Mouse (Mus musculus): ENCODE results near the gene Ppm1n.

The Ppm1n gene

DNA sequence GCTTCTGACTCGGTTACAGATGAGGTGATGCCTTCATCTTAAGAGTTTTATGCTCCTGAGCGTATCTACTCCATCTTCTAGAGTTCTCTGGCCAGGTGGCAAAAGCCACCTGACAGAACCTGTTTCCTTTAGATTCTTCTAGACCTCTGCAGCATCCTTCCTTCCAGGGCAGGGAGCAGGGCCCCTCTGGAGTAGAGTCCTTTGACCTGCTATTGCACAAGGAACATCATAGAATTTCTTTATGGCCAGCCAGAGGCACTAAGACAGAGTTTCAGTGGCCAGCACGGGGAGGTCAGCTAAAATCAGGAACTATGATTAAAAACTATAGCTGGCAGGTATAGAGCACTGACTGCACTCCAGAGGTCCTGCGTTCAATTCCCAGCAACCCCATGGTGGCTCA lies 27.8 kb downstream of the Ppm1n start:
- in situ Hi-C loops (cut with MseI, MboI): no loop called here

DNA sequence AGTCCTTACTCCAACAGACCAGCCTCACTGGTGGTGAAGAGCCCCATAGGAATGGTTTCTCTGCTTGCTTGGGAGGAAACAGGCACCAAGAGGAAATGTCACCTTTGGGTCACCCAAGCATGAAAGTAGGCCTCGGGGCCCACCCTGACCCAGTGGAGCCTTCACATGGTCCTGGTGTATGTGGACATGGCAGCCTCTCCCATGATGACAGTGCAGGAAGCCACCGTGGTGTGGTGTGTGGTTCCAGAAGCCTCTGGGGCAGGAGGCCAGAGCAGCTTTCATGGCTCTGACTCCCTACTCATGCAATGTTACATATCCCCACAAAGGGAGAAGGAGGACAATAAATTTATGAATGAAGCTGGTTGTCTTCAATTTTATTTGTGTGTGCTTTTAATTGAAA lies 32.4 kb downstream of the Ppm1n start:
- in situ Hi-C loops (cut with MseI, MboI): no loop called here

GRCm38 (mm10) chr7:19246855-19247254 lies 33.0 kb downstream of the Ppm1n start:
- in situ Hi-C loops (cut with MseI, MboI): no loop called here

- in situ Hi-C loops (cut with MseI, MboI): no loop called here
Observed at GRCm38 (mm10) chr7:19245083-19245482, 34.8 kb downstream of the Ppm1n start.

DNA sequence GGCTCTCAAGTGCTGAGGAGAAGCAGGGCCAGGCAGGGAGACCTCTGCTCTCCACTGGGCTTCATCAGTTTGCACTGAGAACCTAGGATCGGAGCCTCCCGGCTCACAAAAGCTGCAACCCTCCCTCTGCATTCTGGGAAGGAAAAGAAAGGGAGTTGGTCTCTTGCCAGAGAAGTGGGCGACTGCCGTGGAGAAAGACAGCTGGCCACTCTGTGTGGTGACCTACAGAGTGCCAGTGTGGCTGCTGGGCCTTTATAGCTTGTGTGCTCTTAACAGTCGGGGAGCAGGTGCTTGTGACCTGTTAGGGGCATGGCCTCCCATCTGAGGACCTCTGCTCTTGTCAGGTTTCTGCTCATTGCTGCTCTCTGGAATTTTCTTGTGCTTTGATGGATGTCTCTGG lies 36.0 kb downstream of the Ppm1n start:
- in situ Hi-C loops (cut with MseI, MboI): loop anchor here in 1 of 2 experiments (5.0 kb wide), 1 partner anchor 38 kb away; the partner anchor contains the start of genes Ppm1n and Rtn2

DNA sequence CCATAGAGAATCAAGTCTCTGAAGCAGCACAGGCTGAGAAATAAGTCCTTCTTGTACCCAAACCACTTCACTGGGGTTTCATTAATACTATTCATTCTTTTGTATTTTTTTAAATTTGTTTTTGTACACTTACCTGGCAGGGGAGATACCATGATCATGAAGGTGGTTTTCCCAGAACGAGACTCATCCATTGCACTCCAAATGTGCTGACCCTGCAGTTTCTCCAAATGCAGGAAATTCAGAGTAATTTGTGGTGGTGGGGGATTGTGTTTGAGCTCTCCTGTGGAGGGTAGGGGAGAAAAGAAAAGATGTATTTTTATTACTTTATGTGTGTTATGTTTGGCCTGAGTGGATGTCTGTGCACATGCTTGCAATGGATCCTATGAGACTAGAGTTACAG lies 37.9 kb downstream of the Ppm1n start:
- in situ Hi-C loops (cut with MseI, MboI): loop anchor here in 1 of 2 experiments (5.0 kb wide), 1 partner anchor 40 kb away; the partner anchor contains the start of genes Ppm1n and Rtn2

DNA sequence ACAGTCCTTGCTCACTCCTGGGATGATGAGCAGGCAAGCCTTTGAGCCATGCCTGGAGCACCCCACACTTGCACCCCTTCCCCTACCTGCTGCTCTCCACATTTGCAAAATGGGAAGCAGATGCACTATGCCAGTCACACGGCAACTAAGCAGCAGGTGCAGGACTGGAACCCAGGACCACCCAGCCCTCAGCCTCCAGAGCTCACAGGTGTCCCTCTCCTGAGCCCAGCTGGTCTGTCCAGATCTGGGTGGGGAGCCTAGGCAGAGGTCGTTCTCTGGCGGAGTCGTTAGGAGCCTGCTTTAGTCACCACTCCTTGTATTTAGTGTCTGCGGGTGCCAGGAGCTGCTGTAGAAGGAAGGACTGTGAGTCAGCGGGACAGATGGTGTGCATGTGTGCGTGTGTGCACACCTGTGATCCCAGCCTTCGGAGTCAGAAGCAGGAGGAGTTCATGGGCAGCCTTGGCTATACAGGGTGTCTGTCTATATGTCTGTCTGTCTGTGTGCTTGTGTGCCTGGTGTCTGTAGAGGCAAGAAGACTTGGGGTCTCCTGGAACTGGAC lies 38.9 kb downstream of the Ppm1n start:
- in situ Hi-C loops (cut with MseI, MboI): loop anchor here in 1 of 2 experiments (5.0 kb wide), 1 partner anchor 41 kb away; the partner anchor contains the start of genes Ppm1n and Rtn2

DNA sequence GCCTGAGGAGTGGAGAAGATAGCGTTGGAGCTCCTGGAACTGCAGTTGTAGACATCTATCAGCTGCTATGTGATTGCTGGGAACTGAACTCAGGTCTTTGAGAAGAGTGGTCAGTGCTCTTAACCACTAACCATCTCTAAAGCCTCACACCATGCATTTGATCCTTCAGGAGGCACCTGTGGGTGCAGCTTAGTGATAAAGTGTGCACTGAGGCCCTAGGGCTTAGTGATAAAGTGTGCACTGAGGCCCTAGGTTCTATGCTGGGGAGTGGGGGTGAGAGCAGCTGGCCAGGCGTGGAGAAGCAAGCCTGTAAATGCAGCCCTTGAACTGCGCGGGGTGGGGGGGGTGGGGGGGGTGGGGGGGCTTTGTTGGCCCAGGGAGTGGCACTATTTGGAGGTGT lies 39.9 kb downstream of the Ppm1n start:
- in situ Hi-C loops (cut with MseI, MboI): loop anchor here (5.0 kb wide), 2 partner anchors 37 to 42 kb away; partner anchors contain the start of genes Ppm1n (in 1 of the 2) and Rtn2 (in 1 of the 2)

DNA sequence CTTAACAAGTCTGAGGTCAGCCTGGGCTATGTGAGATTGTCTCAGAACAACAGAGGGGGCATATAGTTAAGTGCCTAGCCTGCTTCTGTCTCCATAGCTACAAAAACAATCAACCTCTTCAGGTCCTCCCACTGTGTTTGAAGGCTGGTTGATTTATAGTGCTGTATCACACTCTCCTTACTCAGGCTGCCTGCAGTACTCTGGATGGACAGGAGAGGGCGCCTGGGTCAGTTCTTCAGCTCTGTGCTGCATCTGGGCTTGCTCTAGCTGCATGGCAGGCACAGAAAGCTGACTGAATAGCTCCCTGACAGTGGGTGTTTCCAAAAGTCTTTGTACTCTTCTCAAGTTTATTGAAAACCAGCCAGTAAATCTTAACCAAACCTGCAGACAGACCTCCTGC lies 40.4 kb downstream of the Ppm1n start:
- in situ Hi-C loops (cut with MseI, MboI): loop anchor here in 1 of 2 experiments (5.0 kb wide), 1 partner anchor 38 kb away; no protein-coding TSS in a partner anchor

DNA sequence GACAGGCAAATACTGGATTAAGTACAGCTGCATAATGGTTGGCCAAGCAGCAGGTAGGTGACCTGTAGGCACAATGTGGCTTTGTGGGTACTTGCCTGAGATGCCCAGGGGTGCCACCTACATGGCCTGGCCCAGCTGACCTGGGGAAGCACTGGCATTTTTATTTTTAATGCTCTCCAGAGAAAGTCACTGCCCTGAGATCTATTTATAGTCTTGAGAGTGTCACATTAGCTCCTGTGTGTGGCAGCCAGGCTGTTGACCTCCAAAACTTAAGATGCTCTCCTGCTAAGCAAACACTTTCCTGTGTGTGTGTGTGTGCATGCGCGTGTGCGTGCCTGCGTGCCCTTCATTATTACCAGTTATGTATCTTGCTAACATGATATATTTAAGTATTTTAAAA lies 41.5 kb downstream of the Ppm1n start:
- in situ Hi-C loops (cut with MseI, MboI): loop anchor here in 1 of 2 experiments (5.0 kb wide), 1 partner anchor 39 kb away; no protein-coding TSS in a partner anchor

DNA sequence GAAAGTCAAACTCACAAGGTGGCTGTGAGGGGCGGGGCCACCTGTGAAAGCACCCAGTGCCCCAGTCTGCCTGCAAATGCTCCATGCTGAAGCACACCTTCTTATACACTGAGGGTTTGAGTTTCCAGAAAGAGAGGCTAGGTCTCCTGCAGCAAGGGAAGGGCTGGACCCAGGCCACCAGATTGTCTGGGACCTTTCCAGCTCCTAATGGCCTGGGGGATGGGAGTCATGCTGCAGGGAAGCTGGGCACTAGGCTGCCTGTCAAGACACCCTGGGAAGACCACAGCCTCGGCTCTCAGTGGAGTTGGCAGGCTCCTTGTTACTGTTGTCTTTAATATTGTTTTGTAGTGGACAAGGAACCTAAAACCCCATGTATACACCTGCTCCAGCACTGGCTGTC lies 43.5 kb downstream of the Ppm1n start:
- in situ Hi-C loops (cut with MseI, MboI): loop anchor here in 1 of 2 experiments (5.0 kb wide), 1 partner anchor 41 kb away; no protein-coding TSS in a partner anchor

DNA sequence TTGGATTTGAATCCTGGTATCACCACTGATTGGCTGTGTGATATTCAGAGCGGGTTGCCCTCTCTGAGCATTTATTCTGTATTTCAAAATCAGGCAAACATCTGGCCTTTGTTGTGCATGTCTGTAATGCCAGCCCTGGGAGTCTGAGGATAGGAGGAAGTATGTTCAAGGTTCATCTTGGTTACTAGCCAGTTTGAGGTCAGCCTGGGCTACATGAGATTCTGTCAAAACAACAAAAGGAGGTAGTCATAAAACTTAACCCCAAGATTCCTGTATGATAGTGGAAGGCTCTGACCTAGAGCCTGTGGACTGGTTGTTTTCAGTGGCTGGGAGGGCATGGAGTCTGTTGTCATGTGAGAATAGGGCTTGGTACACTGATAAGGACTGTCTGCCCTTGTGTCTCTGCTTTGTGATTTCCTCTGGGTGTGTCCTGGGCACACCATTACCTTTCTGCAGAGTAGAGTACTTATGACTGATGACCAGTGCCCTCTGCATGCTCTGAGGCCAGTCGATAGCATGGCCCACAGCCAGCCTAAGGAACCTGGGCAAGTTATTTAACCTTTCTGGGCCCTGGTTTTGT lies 44.7 kb downstream of the Ppm1n start:
- in situ Hi-C loops (cut with MseI, MboI): loop anchor here in 1 of 2 experiments (5.0 kb wide), 1 partner anchor 42 kb away; no protein-coding TSS in a partner anchor

- in situ Hi-C loops (cut with MseI, MboI): loop anchor here in 1 of 2 experiments (5.0 kb wide), 1 partner anchor 43 kb away; no protein-coding TSS in a partner anchor
Observed at GRCm38 (mm10) chr7:19234652-19235051, 45.2 kb downstream of the Ppm1n start.

DNA sequence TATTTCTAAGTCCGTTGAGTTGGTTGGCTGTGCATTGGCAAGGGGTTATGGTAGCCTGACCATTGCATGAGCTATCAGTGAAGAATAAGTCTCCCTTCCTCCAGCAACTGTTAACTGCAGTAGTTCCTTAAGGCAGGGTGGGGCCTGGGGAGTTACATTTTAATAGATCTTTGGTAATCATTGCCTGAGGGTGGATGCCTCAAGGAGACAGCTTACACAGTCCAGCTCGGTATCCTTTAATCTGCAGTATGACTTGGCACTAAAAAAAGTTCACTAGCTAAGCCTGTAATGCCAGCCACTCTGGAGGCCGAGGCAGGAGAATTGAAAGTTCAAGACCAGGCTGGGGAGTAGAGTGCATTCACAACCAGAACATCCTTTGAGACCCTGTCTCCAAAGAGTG lies 48.0 kb downstream of the Ppm1n start:
- in situ Hi-C loops (cut with MseI, MboI): no loop called here

- in situ Hi-C loops (cut with MseI, MboI): no loop called here
Observed at GRCm38 (mm10) chr7:19230899-19231298, 49.0 kb downstream of the Ppm1n start.

- in situ Hi-C loops (cut with MseI, MboI): no loop called here
Observed at GRCm38 (mm10) chr7:19230041-19230580, 49.8 kb downstream of the Ppm1n start.

DNA sequence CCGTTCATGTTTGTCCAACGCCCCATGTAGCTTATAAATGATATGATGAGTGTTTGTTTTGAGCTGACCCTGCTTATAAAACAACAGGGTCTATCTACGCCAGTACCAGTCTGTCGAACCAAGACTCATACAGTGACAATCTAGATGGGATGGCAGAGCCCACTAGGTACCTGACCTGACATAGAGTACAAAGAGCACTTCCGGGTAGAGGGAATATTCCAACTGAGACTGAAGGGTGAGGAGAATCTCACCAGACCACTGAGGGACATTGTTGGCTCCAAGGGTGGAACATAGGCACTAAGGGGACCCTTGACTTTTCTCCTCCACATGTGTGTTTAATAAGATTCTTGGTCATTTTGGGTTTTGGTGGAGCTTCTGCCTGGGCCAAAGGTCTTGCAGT lies 50.5 kb downstream of the Ppm1n start:
- in situ Hi-C loops (cut with MseI, MboI): no loop called here

- in situ Hi-C loops (cut with MseI, MboI): no loop called here
Observed at GRCm38 (mm10) chr7:19228793-19229148, 51.1 kb downstream of the Ppm1n start.

DNA sequence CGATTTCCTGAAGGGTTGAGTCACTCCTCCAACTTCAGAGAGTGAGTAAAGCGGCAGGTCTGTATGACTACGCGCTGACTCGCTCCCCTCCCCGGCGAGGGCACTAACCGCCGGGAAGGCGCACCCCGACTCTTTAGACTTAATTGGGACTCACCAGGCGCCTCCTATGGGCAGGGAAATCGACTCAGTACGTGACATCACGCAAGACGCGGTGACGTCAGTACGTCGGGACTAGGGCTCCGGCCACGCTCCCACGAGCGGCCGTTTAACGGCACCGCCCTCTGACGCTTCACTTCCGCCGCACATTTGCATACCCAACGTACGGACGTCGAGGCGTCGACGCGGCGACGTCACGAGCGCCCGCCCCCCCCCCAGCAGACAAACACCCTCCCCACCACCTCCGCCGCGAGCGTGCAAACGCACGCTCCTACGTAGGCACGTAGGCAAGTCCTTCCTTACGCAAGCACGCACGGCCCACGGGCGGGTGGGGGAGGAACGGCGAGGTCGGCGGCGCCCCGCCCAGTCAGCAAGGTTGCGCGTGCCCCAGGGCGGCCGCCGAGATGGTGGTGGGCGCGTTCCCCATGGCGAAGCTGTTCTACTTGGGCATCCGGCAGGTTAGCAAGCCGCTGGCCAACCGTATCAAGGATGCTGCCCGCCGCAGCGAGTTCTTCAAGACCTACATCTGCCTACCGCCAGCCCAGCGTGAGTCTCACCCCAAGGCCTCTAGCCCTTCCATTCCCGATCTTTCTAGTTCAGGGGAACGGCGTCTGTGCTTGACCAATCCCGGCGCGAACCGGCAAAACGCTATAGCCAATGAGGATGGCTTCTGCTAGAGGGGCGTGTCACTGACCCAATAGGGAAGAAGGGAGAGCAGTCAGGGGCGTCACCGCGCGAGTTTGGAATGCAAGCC lies 51.7 kb downstream of the Ppm1n start, which contains the start of gene Opa3:
Opa3 (plus strand) TSS at position 452 of the 910 bp plus-strand sequence.
- in situ Hi-C loops (cut with MseI, MboI): no loop called here

DNA sequence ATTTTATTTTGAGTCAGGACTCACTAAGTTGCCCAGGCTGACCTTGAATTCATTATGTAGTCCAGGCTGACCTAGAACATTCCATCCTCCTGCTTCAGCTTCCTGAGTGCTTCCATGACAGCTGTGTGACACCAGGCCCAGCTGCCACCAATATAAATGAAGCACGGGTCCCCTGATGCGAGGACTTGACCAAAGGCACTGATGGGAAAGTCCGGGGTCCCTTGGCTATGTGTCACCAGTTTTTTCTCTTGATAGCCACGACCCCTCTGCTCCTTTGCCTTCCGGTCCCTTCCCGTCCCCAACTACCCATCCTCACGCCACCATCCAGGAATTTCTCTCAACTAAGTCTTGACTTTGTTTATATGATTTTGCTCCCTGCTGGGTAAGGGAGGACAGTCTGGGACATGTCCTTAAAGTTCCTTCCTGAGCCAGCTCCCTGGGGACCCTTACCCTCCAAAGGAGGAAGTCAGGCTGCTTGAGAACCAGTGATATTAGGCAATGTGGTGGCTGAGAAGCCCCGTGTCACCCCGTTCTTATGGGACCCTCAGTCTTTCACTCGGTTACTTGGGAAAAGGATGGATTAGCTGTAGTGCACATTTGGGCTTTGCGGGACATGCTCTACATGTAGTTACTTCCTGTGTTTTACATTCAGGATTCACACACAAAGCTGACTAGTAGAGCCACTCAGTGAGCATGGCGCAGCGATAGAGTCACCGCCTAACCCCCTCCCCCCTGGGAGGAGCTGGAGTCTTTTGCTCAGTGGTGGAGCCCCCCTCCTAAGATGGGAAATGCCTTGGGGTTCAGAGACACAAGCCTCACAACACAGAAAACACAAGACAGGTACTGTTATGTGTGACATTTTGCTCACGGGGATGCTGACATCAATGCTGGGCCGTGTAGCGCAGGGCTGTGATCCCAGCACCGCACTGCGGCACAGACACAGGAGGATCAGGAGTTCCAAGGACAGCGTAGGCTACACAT lies 52.8 kb downstream of the Ppm1n start:
- in situ Hi-C loops (cut with MseI, MboI): no loop called here
